Mouse (Mus musculus): ENCODE data around the gene Aoc1. TPM values are rescaled to one million over a fixed set of nuclear protein-coding genes. Genes with fewer than 3 reads are reported as not detected.
A peak's percentile ranks its signal among the peaks of the same experiment; 100 is the strongest.

Aoc1 gene
- polyA plus RNA-seq, 1 experiment, result 11.7 TPM

GRCm38 (mm10) chr6:48860130-48860815, 12.4 kb upstream of the Aoc1 start:
- H3K27me3 ChIP-seq (ENCODE audit: control insufficient read depth, insufficient read depth, low read length), result no peaks in the 10 kb centered on the region
- TF ChIP-seq POLR2A (IDR thresholded peaks at IDR 0.05; ENCODE audit: control insufficient read depth, extremely low read depth, insufficient read depth, low read length, poor library complexity), result no peak
- peak; percentile 60; the same call in 1 of the 2 replicates for TF ChIP-seq CTCF (IDR thresholded peaks at IDR 0.05; ENCODE audit: borderline replicate concordance, control insufficient read depth, extremely low read depth, insufficient read depth, low read length, poor library complexity)
- no peak overlapping the region for H3K4me3 ChIP-seq (ENCODE audit: control insufficient read depth, insufficient read depth, low read length)
- peak; percentile 58 for DNase-seq
- H3K36me3 ChIP-seq (ENCODE audit: control insufficient read depth, insufficient read depth, low read length), result no peaks in the 10 kb centered on the region
- H3K27ac ChIP-seq (ENCODE audit: control insufficient read depth, insufficient read depth, low read length), result no peak overlapping the region
- 12% methylated on average over 23 of the region's 23 CpGs for WGBS
- H3K4me1 ChIP-seq (replicated peaks; ENCODE audit: control insufficient read depth, insufficient read depth, low read length), result peaks cover 4% of the 10 kb centered on the region

GRCm38 (mm10) chr6:48860851-48861250, 11.8 kb upstream of the Aoc1 start:
- Histone ChIP-seq H3K4me1 (replicated peaks; ENCODE audit: control insufficient read depth, insufficient read depth, low read length) (peaks cover 4% of the 10 kb centered on the region), H3K4me3 (ENCODE audit: control insufficient read depth, insufficient read depth, low read length) (no peak overlapping the region), H3K27me3 (ENCODE audit: control insufficient read depth, insufficient read depth, low read length) (no peaks in the 10 kb centered on the region), H3K36me3 (ENCODE audit: control insufficient read depth, insufficient read depth, low read length) (no peaks in the 10 kb centered on the region), H3K27ac (ENCODE audit: control insufficient read depth, insufficient read depth, low read length) (no peak overlapping the region)
- DNase-seq, result no peak
- whole genome bisulfite sequencing, result 96% methylated on average over 1 of the region's 1 CpGs
- TF ChIP-seq CTCF (IDR thresholded peaks at IDR 0.05; ENCODE audit: borderline replicate concordance, control insufficient read depth, extremely low read depth, insufficient read depth, low read length, poor library complexity) (no peak), POLR2A (IDR thresholded peaks at IDR 0.05; ENCODE audit: control insufficient read depth, extremely low read depth, insufficient read depth, low read length, poor library complexity) (no peak)

- H3K27me3 ChIP-seq (ENCODE audit: control insufficient read depth, insufficient read depth, low read length), result no peaks in the 10 kb centered on the region
- H3K4me1 ChIP-seq (replicated peaks; ENCODE audit: control insufficient read depth, insufficient read depth, low read length), result peaks cover 4% of the 10 kb centered on the region
- H3K36me3 ChIP-seq (ENCODE audit: control insufficient read depth, insufficient read depth, low read length), result no peaks in the 10 kb centered on the region
- DNase-seq, result no peak
- no peak overlapping the region for H3K4me3 ChIP-seq (ENCODE audit: control insufficient read depth, insufficient read depth, low read length)
- WGBS, result 94% methylated on average over 12 of the region's 12 CpGs
- TF ChIP-seq CTCF (IDR thresholded peaks at IDR 0.05; ENCODE audit: borderline replicate concordance, control insufficient read depth, extremely low read depth, insufficient read depth, low read length, poor library complexity), result no peak
- TF ChIP-seq POLR2A (IDR thresholded peaks at IDR 0.05; ENCODE audit: control insufficient read depth, extremely low read depth, insufficient read depth, low read length, poor library complexity), result no peak
- no peak overlapping the region for H3K27ac ChIP-seq (ENCODE audit: control insufficient read depth, insufficient read depth, low read length)
These were observed 10.9 kb upstream of the Aoc1 start for GRCm38 (mm10) chr6:48861616-48862280.

GRCm38 (mm10) chr6:48862816-48863215, 9.9 kb upstream of the Aoc1 start:
- no peak for DNase-seq

GRCm38 (mm10) chr6:48863488-48863887, 9.2 kb upstream of the Aoc1 start:
- H3K4me1 ChIP-seq (replicated peaks; ENCODE audit: control insufficient read depth, insufficient read depth, low read length), result peaks cover 4% of the 10 kb centered on the region
- no peak for TF ChIP-seq CTCF (IDR thresholded peaks at IDR 0.05; ENCODE audit: borderline replicate concordance, control insufficient read depth, extremely low read depth, insufficient read depth, low read length, poor library complexity)
- TF ChIP-seq POLR2A (IDR thresholded peaks at IDR 0.05; ENCODE audit: control insufficient read depth, extremely low read depth, insufficient read depth, low read length, poor library complexity), result no peak
- WGBS, result 95% methylated on average over 7 of the region's 7 CpGs
- no peaks in the 10 kb centered on the region for H3K27me3 ChIP-seq (ENCODE audit: control insufficient read depth, insufficient read depth, low read length)
- no peak overlapping the region for H3K27ac ChIP-seq (ENCODE audit: control insufficient read depth, insufficient read depth, low read length)
- no peak for DNase-seq
- H3K36me3 ChIP-seq (ENCODE audit: control insufficient read depth, insufficient read depth, low read length), result no peaks in the 10 kb centered on the region
- no peak overlapping the region for H3K4me3 ChIP-seq (ENCODE audit: control insufficient read depth, insufficient read depth, low read length)

More at GRCm38 (mm10) chr6:48862816-48863215, 9.9 kb upstream of the Aoc1 start:
- H3K4me3 ChIP-seq (ENCODE audit: control insufficient read depth, insufficient read depth, low read length), result no peak overlapping the region
- WGBS, result 90% methylated on average over 4 of the region's 4 CpGs
- no peak for TF ChIP-seq POLR2A (IDR thresholded peaks at IDR 0.05; ENCODE audit: control insufficient read depth, extremely low read depth, insufficient read depth, low read length, poor library complexity)
- no peak for TF ChIP-seq CTCF (IDR thresholded peaks at IDR 0.05; ENCODE audit: borderline replicate concordance, control insufficient read depth, extremely low read depth, insufficient read depth, low read length, poor library complexity)
- no peaks in the 10 kb centered on the region for H3K27me3 ChIP-seq (ENCODE audit: control insufficient read depth, insufficient read depth, low read length)
- no peaks in the 10 kb centered on the region for H3K36me3 ChIP-seq (ENCODE audit: control insufficient read depth, insufficient read depth, low read length)
- H3K4me1 ChIP-seq (replicated peaks; ENCODE audit: control insufficient read depth, insufficient read depth, low read length), result peaks cover 4% of the 10 kb centered on the region
- no peak overlapping the region for H3K27ac ChIP-seq (ENCODE audit: control insufficient read depth, insufficient read depth, low read length)

GRCm38 (mm10) chr6:48864181-48864580, 8.5 kb upstream of the Aoc1 start:
- TF ChIP-seq CTCF (IDR thresholded peaks at IDR 0.05; ENCODE audit: borderline replicate concordance, control insufficient read depth, extremely low read depth, insufficient read depth, low read length, poor library complexity) (no peak), POLR2A (IDR thresholded peaks at IDR 0.05; ENCODE audit: control insufficient read depth, extremely low read depth, insufficient read depth, low read length, poor library complexity) (no peak)
- H3K27me3 ChIP-seq (ENCODE audit: control insufficient read depth, insufficient read depth, low read length), result no peaks in the 10 kb centered on the region

More at GRCm38 (mm10) chr6:48864181-48864580, 8.5 kb upstream of the Aoc1 start:
- Histone ChIP-seq H3K27ac (ENCODE audit: control insufficient read depth, insufficient read depth, low read length) (no peak overlapping the region), H3K36me3 (ENCODE audit: control insufficient read depth, insufficient read depth, low read length) (no peaks in the 10 kb centered on the region), H3K4me3 (ENCODE audit: control insufficient read depth, insufficient read depth, low read length) (no peak overlapping the region), H3K4me1 (replicated peaks; ENCODE audit: control insufficient read depth, insufficient read depth, low read length) (peaks cover 4% of the 10 kb centered on the region)
- WGBS, result 93% methylated on average over 3 of the region's 3 CpGs
- no peak for DNase-seq
